Mouse (Mus musculus) brain, embryonic 14.5 days (tissue): Measurements from ENCODE around the gene B4galt7.

Experiments used
- CTCF ChIP-seq: fragments of 200-500 bp; IDR thresholded peaks from 2 replicates; pipeline ENCODE4 v1.5.1; 2012; ENCODE audit warnings: inconsistent platforms, mild to moderate bottlenecking, moderate library complexity, borderline replicate concordance; ENCODE audit not compliant: insufficient read depth, insufficient read length; ENCODE audit errors: extremely low read depth
- POLR2A ChIP-seq: fragments of 200-500 bp; IDR thresholded peaks from 2 replicates; pipeline ENCODE4 v1.6.1; 2012; ENCODE audit warnings: mild to moderate bottlenecking, inconsistent platforms, borderline replicate concordance; ENCODE audit not compliant: poor library complexity, insufficient read depth, insufficient read length, severe bottlenecking; ENCODE audit errors: extremely low read depth

DNA sequence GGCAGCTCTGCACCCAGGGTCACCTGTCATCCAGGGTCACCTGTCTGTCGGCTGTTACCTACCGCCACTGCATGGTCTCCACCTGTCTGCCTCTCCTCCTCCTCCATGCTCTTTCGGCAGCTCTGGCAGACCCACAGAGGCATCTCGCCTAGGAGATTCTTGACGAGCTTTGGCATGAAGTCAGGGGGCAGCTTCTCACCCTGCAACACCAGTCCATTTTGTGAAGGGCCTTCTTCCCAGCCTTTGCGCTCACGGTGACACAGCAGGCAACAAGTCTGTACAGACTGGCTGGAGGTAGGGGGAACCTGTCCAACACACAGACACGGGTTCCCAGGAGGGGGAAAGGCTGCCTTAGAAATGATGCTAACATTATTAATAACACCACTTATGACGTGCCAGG lies 43.8 kb upstream of the B4galt7 start:
- no peak for TF ChIP-seq CTCF
- no peak for TF ChIP-seq POLR2A
